Mouse (Mus musculus) C2C12 (cell line): Measurements from ENCODE around the gene Gm39566. TPM values are rescaled to one million over a fixed set of nuclear protein-coding genes. Genes with fewer than 3 reads are reported as not detected.

Experiments
- polyA plus RNA-seq: library from polyadenylated mRNA; unstranded; fragments of >200 nt; fragmentation: generic; extraction: Trizol; gene quantifications from one replicate; pipeline ENCODE4 v1.2.1, GENCODE M21; 2012; ENCODE audit warnings: missing spikeins

Gene Gm39566
- polyA plus RNA-seq, 1 experiment, result not detected

Other genes starting within 250 kb of the Gm39566 start
- 21.9 TPM for gene Wrap53, start 235.0 kb downstream of the Gm39566 start, polyA plus RNA-seq
- 226 TPM for gene Trp53, start 234.9 kb downstream of the Gm39566 start, polyA plus RNA-seq
- 0.20 TPM for gene Atp1b2, start 209.4 kb downstream of the Gm39566 start, polyA plus RNA-seq
- 0.18 TPM for gene Shbg, start 197.4 kb downstream of the Gm39566 start, polyA plus RNA-seq
- 3.8 TPM for gene Sat2, start 193.3 kb downstream of the Gm39566 start, polyA plus RNA-seq
- 96.0 TPM for gene Fxr2, start 182.3 kb downstream of the Gm39566 start, polyA plus RNA-seq
- gene Sox15, start 160.0 kb downstream of the Gm39566 start, polyA plus RNA-seq, result 0.08 TPM
- gene Mpdu1, start 152.7 kb downstream of the Gm39566 start, polyA plus RNA-seq, result 95.8 TPM
- gene Cd68, start 149.1 kb downstream of the Gm39566 start, polyA plus RNA-seq, result 1.5 TPM
- 1,304 TPM for gene Eif4a1, start 142.9 kb downstream of the Gm39566 start, polyA plus RNA-seq
- 89.0 TPM for gene Senp3, start 133.2 kb downstream of the Gm39566 start, polyA plus RNA-seq
- gene Tnfsf13, start 129.5 kb downstream of the Gm39566 start, polyA plus RNA-seq, result 0.28 TPM
- gene Tnfsf12, start 119.4 kb downstream of the Gm39566 start, polyA plus RNA-seq, result 6.4 TPM
- 1.5 TPM for gene Tnfsfm13, start 119.2 kb downstream of the Gm39566 start, polyA plus RNA-seq
- gene Polr2a, start 56.7 kb downstream of the Gm39566 start, polyA plus RNA-seq, result 84.2 TPM
- gene Slc35g3, start 53.3 kb downstream of the Gm39566 start, polyA plus RNA-seq, result 0.08 TPM
- gene Zbtb4, start 49.4 kb downstream of the Gm39566 start, polyA plus RNA-seq, result 3.0 TPM
- 37.7 TPM for gene Chrnb1, start 19.4 kb downstream of the Gm39566 start, polyA plus RNA-seq
- gene Fgf11, start 13.4 kb downstream of the Gm39566 start, polyA plus RNA-seq, result 4.2 TPM
- gene Tmem102, start 9.7 kb downstream of the Gm39566 start, polyA plus RNA-seq, result 0.32 TPM
- not detected for gene Spem2, start 3.2 kb upstream of the Gm39566 start, polyA plus RNA-seq
- gene Spem1, start 6.9 kb upstream of the Gm39566 start, polyA plus RNA-seq, result not detected
- 10.7 TPM for gene Nlgn2, start 22.5 kb upstream of the Gm39566 start, polyA plus RNA-seq
- gene Tmem256, start 23.2 kb upstream of the Gm39566 start, polyA plus RNA-seq, result 260 TPM
- 82.7 TPM for gene Plscr3, start 31.1 kb upstream of the Gm39566 start, polyA plus RNA-seq
- not detected for gene Tnk1, start 43.4 kb upstream of the Gm39566 start, polyA plus RNA-seq
- not detected for gene Tmem95, start 62.7 kb upstream of the Gm39566 start, polyA plus RNA-seq
- gene Kctd11, start 66.1 kb upstream of the Gm39566 start, polyA plus RNA-seq, result 17.2 TPM
- 0.21 TPM for gene Acap1, start 80.2 kb upstream of the Gm39566 start, polyA plus RNA-seq
- gene 2810408A11Rik, start 85.7 kb upstream of the Gm39566 start, polyA plus RNA-seq, result 2.4 TPM
- 38.4 TPM for gene Neurl4, start 85.8 kb upstream of the Gm39566 start, polyA plus RNA-seq
- 37.3 TPM for gene Gps2, start 98.6 kb upstream of the Gm39566 start, polyA plus RNA-seq
- gene Eif5a, start 106.7 kb upstream of the Gm39566 start, polyA plus RNA-seq, result 2,142 TPM
- gene Ybx2, start 120.5 kb upstream of the Gm39566 start, polyA plus RNA-seq, result 0.02 TPM
- gene Slc2a4, start 132.9 kb upstream of the Gm39566 start, polyA plus RNA-seq, result 0.53 TPM
- gene Cldn7, start 149.5 kb upstream of the Gm39566 start, polyA plus RNA-seq, result 0.06 TPM
- gene Ctdnep1, start 165.9 kb upstream of the Gm39566 start, polyA plus RNA-seq, result 141 TPM
- gene Elp5, start 167.2 kb upstream of the Gm39566 start, polyA plus RNA-seq, result 111 TPM
- 362 TPM for gene Gabarap, start 175.8 kb upstream of the Gm39566 start, polyA plus RNA-seq
- 93.4 TPM for gene Phf23, start 180.5 kb upstream of the Gm39566 start, polyA plus RNA-seq
- gene Dvl2, start 185.3 kb upstream of the Gm39566 start, polyA plus RNA-seq, result 36.4 TPM
- 87.8 TPM for gene Acadvl, start 200.1 kb upstream of the Gm39566 start, polyA plus RNA-seq
- gene Dlg4, start 201.6 kb upstream of the Gm39566 start, polyA plus RNA-seq, result 25.3 TPM
- 4.0 TPM for gene Asgr1, start 238.8 kb upstream of the Gm39566 start, polyA plus RNA-seq